In genomic region chr10:42580131-42580950, GRCm38 (mm10) we compare ENCODE assay signal across 10 mouse cellular contexts. TPM values are rescaled to one million over a fixed set of nuclear protein-coding genes. Genes with fewer than 3 reads are reported as not detected.
DNase-seq lines count a peak whose midpoint lies in the region; ATAC-seq and TF ChIP-seq lines count a peak whose summit lies in the region.
"Had no signal": no experiment of that assay in that cellular context is flagged by ENCODE, and none has a peak within 500 bp of the region (broad histone marks: within the 10 kb centered on the region; RNA-seq: fewer than 3 reads in every experiment).

No protein-coding gene starts in this region.

- peak overlapping the region; percentile 44 for H3K9ac ChIP-seq in forebrain, postnatal 0 days

- peak overlapping the region; percentile 43 for H3K4me3 ChIP-seq in layer of hippocampus, adult 2 months
- peak overlapping the region; percentile 34 for H3K4me3 ChIP-seq in forebrain, postnatal 0 days (ENCODE audit: low read depth, low read length)

- no peaks in the 10 kb centered on the region for H3K36me3 ChIP-seq in forebrain, postnatal 0 days (ENCODE audit: insufficient read depth)

- no peak for TF ChIP-seq CTCF in layer of hippocampus, adult 2 months (conservative IDR thresholded peaks at IDR 0.05)
- TF ChIP-seq CTCF in forebrain, postnatal 0 days (IDR thresholded peaks at IDR 0.05; ENCODE audit: low read depth), result no peak

- peak overlapping the region; percentile 75 for H3K4me2 ChIP-seq in forebrain, postnatal 0 days (ENCODE audit: low read depth)

- H3K27me3 ChIP-seq in forebrain, postnatal 0 days (ENCODE audit: insufficient read depth, low read length), result peaks cover 8% of the 10 kb centered on the region

- H3K9me3 ChIP-seq in forebrain, postnatal 0 days (ENCODE audit: low read length), result no peaks in the 10 kb centered on the region

- H3K27ac ChIP-seq in layer of hippocampus, adult 2 months, result peak overlapping the region; percentile 56
- peak overlapping the region; percentile 29; the same call in 1 of the 2 replicates for H3K27ac ChIP-seq in forebrain, postnatal 0 days (ENCODE audit: low read depth, low read length)

- no peak for ATAC-seq in forebrain, postnatal 0 days

- WGBS in forebrain, postnatal 0 days, result 4% methylated on average over 29 of the region's 29 CpGs

- DNase-seq in layer of hippocampus, adult 2 months (ENCODE audit: low spot score in 2 of 2), result no peak
- no peak for DNase-seq in layer of hippocampus, adult 18-20 months (ENCODE audit: low spot score in 2 of 2)
- peak; percentile 49 for DNase-seq in embryo, embryonic 11 days
- no peak for DNase-seq in forebrain, postnatal 0 days
- DNase-seq in neural tube, embryonic 10.5 days (ENCODE audit: extremely low spot score, low spot score), result peak; percentile 67
- no peak for DNase-seq in gastrocnemius, adult 8-10 months (ENCODE audit: low spot score in 2 of 2)
- DNase-seq in layer of hippocampus, postnatal 36 days, result no peak
- DNase-seq: cerebellum, postnatal 25 days had no signal

- peaks cover 12% of the 10 kb centered on the region for H3K4me1 ChIP-seq in forebrain, postnatal 0 days (ENCODE audit: insufficient read depth)

RNA-seq across cellular contexts. Expression of gene Nr2e1, which starts 3.1 kb away (rescaled TPM):
- total RNA-seq in layer of hippocampus, adult 2 months (2021), result 10 to 100 TPM; 13.7 to 15.2 TPM
- total RNA-seq in layer of hippocampus, adult 18-20 months (2021), result 10 to 100 TPM; 13.1 to 15.3 TPM
- 3.9 and 6.2 TPM in 2 replicates for total RNA-seq in forebrain, postnatal 0 days (2014; rRNA removed)
- 8.3 and 10.2 TPM in 2 replicates for polyA plus RNA-seq in forebrain, postnatal 0 days (2015; fragmentation: Nextera tagmentation; extraction: Ambion mirVana)
- not detected for total RNA-seq in gastrocnemius, adult 8-10 months (2022)
- total RNA-seq in layer of hippocampus, postnatal 36 days (2021), result 10 to 100 TPM; 14.1 TPM
- total RNA-seq: neutrophil, adult 5-6 weeks had no signal
- polyA plus RNA-seq: liver, embryonic 16.5 days had no signal

RNA-seq across cellular contexts. Expression of gene Ostm1, which starts 3.3 kb away (rescaled TPM):
- 10 to 100 TPM; 53.0 to 54.7 TPM for total RNA-seq in layer of hippocampus, adult 2 months (2021)
- total RNA-seq in layer of hippocampus, adult 18-20 months (2021), result 10 to 100 TPM; 58.9 to 59.8 TPM
- total RNA-seq in forebrain, postnatal 0 days (2014; rRNA removed), result 42.9 and 44.6 TPM in 2 replicates
- polyA plus RNA-seq in forebrain, postnatal 0 days (2015; fragmentation: Nextera tagmentation; extraction: Ambion mirVana), result 35.2 and 39.2 TPM in 2 replicates
- 10 to 100 TPM; 18.6 to 21.5 (median 20.9) TPM for total RNA-seq in gastrocnemius, adult 8-10 months (2022)
- 10 to 100 TPM; 55.7 to 57.0 TPM for total RNA-seq in layer of hippocampus, postnatal 36 days (2021)

Comparison
In these comparisons a context has a peak if more than half of its experiments do, and no peak if none do; other contexts are left out.
1. DNase-seq: peak in embryo, embryonic 11 days (single experiment) and neural tube, embryonic 10.5 days (single experiment); none in layer of hippocampus, adult 2 months (0 of 2), layer of hippocampus, adult 18-20 months (0 of 2), forebrain, postnatal 0 days (single experiment), gastrocnemius, adult 8-10 months (0 of 2) and layer of hippocampus, postnatal 36 days (0 of 2).